Mouse (Mus musculus) intestine, embryonic 16.5 days (tissue): ENCODE measurements around the gene Cux2. TPM values are rescaled to one million over a fixed set of nuclear protein-coding genes. Genes with fewer than 3 reads are reported as not detected.

Source experiments
- ATAC-seq: fragments of 200-750 bp; cut with Nextera tagmentation; 2 replicates; pipeline ENCODE4 v1.8.0; 2017; ENCODE audit warnings: moderate TSS enrichment, moderate library complexity
- H3K27ac ChIP-seq: fragments of 300-500 bp; sonication (generic); 2 replicates; pipeline ENCODE4 v1.5.1; 2014; ENCODE audit warnings: mild to moderate bottlenecking, low read length
- H3K27me3 ChIP-seq: fragments of 300-500 bp; sonication (generic); replicated peaks from 2 replicates; pipeline ENCODE4 v1.6.1; 2014; ENCODE audit warnings: low read length, control low read depth, mixed read lengths; ENCODE audit not compliant: control insufficient read depth, insufficient read depth
- H3K36me3 ChIP-seq: fragments of 300-500 bp; sonication (generic); 2 replicates; pipeline ENCODE4 v1.6.1; 2014; ENCODE audit warnings: low read length, control low read depth; ENCODE audit not compliant: control insufficient read depth, insufficient read depth
- H3K4me1 ChIP-seq: fragments of 300-500 bp; sonication (generic); 2 replicates; pipeline ENCODE4 v1.6.1; 2014; ENCODE audit warnings: low read length, control low read depth, mixed read lengths; ENCODE audit not compliant: control insufficient read depth, insufficient read depth
- H3K4me2 ChIP-seq: fragments of 300-500 bp; sonication (generic); 2 replicates; pipeline ENCODE4 v1.6.1; 2014; ENCODE audit warnings: low read depth, low read length, control low read depth
- H3K4me3 ChIP-seq: fragments of 300-500 bp; sonication (generic); 2 replicates; pipeline ENCODE4 v1.5.1; 2014; ENCODE audit warnings: mild to moderate bottlenecking, low read length
- H3K9ac ChIP-seq: fragments of 300-500 bp; sonication (generic); 2 replicates; pipeline ENCODE4 v1.6.1; 2014; ENCODE audit warnings: low read depth, low read length
- H3K9me3 ChIP-seq: fragments of 300-500 bp; sonication (generic); 2 replicates; pipeline ENCODE4 v1.6.1; 2016; ENCODE audit warnings: low read length, control low read depth; ENCODE audit not compliant: control insufficient read depth
- WGBS: fragments of 180-500 bp; shearing (Covaris S2); extraction: QIAGEN DNeasy Blood & Tissue Kit; methylation state at CpG from one replicate; pipeline ENCODE4 v1.1.7; 2014; 5-methylcytosine and 5-hydroxymethylcytosine counted together
- polyA plus RNA-seq: library from polyadenylated mRNA; unstranded; fragments of >200 nt; fragmentation: Nextera tagmentation; extraction: Ambion mirVana; gene quantifications from 2 replicates; pipeline ENCODE4 v1.2.1, GENCODE M21; 2015

Gene Cux2
- polyA plus RNA-seq, 1 experiment from 2014 or later = 4.8 TPM

GRCm38 (mm10) chr5:121998981-121999795, 50.7 kb downstream of the Cux2 start:
- ATAC-seq = no peak
- Histone ChIP-seq H3K36me3 (no peaks in the 10 kb centered on the region), H3K27ac (no peak overlapping the region), H3K4me1 (no peaks in the 10 kb centered on the region), H3K9ac (no peak overlapping the region), H3K4me2 (no peak overlapping the region), H3K27me3 (no peaks in the 10 kb centered on the region), H3K9me3 (no peaks in the 10 kb centered on the region), H3K4me3 (no peak overlapping the region)
- WGBS = 58% methylated on average over 10 of the region's 10 CpGs

GRCm38 (mm10) chr5:121998281-121998680, 51.6 kb downstream of the Cux2 start:
- no peak for ATAC-seq
- H3K9me3 ChIP-seq = no peaks in the 10 kb centered on the region
- H3K4me2 ChIP-seq = no peak overlapping the region
- H3K27me3 ChIP-seq = no peaks in the 10 kb centered on the region
- H3K4me3 ChIP-seq = no peak overlapping the region
- H3K4me1 ChIP-seq = no peaks in the 10 kb centered on the region
- no peak overlapping the region for H3K9ac ChIP-seq
- no peak overlapping the region for H3K27ac ChIP-seq
- WGBS = 80% methylated on average over 7 of the region's 7 CpGs
- no peaks in the 10 kb centered on the region for H3K36me3 ChIP-seq

GRCm38 (mm10) chr5:121996701-121997100, 53.2 kb downstream of the Cux2 start:
- H3K4me2 ChIP-seq = no peak overlapping the region
- H3K9me3 ChIP-seq = no peaks in the 10 kb centered on the region
- no peak overlapping the region for H3K4me3 ChIP-seq
- no peak overlapping the region for H3K27ac ChIP-seq
- no peak overlapping the region for H3K9ac ChIP-seq
- WGBS = 69% methylated on average over 6 of the region's 6 CpGs
- no peaks in the 10 kb centered on the region for H3K36me3 ChIP-seq
- no peaks in the 10 kb centered on the region for H3K4me1 ChIP-seq
- ATAC-seq = no peak
- no peaks in the 10 kb centered on the region for H3K27me3 ChIP-seq

GRCm38 (mm10) chr5:121994808-121995207, 55.1 kb downstream of the Cux2 start:
- Histone ChIP-seq H3K36me3 (no peaks in the 10 kb centered on the region), H3K27ac (no peak overlapping the region), H3K4me2 (no peak overlapping the region), H3K27me3 (no peaks in the 10 kb centered on the region), H3K9me3 (no peaks in the 10 kb centered on the region), H3K4me3 (no peak overlapping the region), H3K9ac (no peak overlapping the region), H3K4me1 (no peaks in the 10 kb centered on the region)
- 84% methylated on average over 12 of the region's 12 CpGs for WGBS
- no peak for ATAC-seq

GRCm38 (mm10) chr5:121991914-121992313, 58.0 kb downstream of the Cux2 start:
- 44% methylated on average over 6 of the region's 6 CpGs for WGBS
- no peak overlapping the region for H3K27ac ChIP-seq
- no peaks in the 10 kb centered on the region for H3K36me3 ChIP-seq
- H3K4me3 ChIP-seq = no peak overlapping the region
- no peaks in the 10 kb centered on the region for H3K9me3 ChIP-seq
- H3K27me3 ChIP-seq = no peaks in the 10 kb centered on the region
- H3K9ac ChIP-seq = no peak overlapping the region
- no peak for ATAC-seq
- H3K4me2 ChIP-seq = no peak overlapping the region
- no peaks in the 10 kb centered on the region for H3K4me1 ChIP-seq

GRCm38 (mm10) chr5:121985855-121986254, 64.0 kb downstream of the Cux2 start:
- Histone ChIP-seq H3K4me3 (no peak overlapping the region), H3K4me1 (peaks cover 19% of the 10 kb centered on the region), H3K4me2 (no peak overlapping the region), H3K9me3 (no peaks in the 10 kb centered on the region), H3K9ac (no peak overlapping the region), H3K36me3 (no peaks in the 10 kb centered on the region), H3K27ac (no peak overlapping the region), H3K27me3 (no peaks in the 10 kb centered on the region)
- WGBS = 45% methylated on average over 9 of the region's 9 CpGs
- 0 out of 2 replicates have a peak, but pooled peaks have one; percentile 14 for ATAC-seq

GRCm38 (mm10) chr5:121981650-121982131, 68.2 kb downstream of the Cux2 start:
- no peaks in the 10 kb centered on the region for H3K9me3 ChIP-seq
- H3K4me3 ChIP-seq = no peak overlapping the region
- ATAC-seq = peak; percentile 71; the same call in 1 of the 2 replicates
- 24% methylated on average over 16 of the region's 16 CpGs for WGBS
- peaks cover 19% of the 10 kb centered on the region for H3K4me1 ChIP-seq
- no peaks in the 10 kb centered on the region for H3K27me3 ChIP-seq
- H3K36me3 ChIP-seq = no peaks in the 10 kb centered on the region
- H3K9ac ChIP-seq = no peak overlapping the region
- H3K4me2 ChIP-seq = no peak overlapping the region
- H3K27ac ChIP-seq = peak overlapping the region; percentile 33; the same call in 1 of the 2 replicates

- Histone ChIP-seq H3K27ac (no peak overlapping the region), H3K4me2 (no peak overlapping the region), H3K9me3 (no peaks in the 10 kb centered on the region), H3K27me3 (no peaks in the 10 kb centered on the region), H3K36me3 (no peaks in the 10 kb centered on the region), H3K9ac (no peak overlapping the region), H3K4me1 (peaks cover 9% of the 10 kb centered on the region), H3K4me3 (no peak overlapping the region)
- no peak for ATAC-seq
- WGBS = 91% methylated on average over 12 of the region's 12 CpGs
These were observed 73.6 kb downstream of the Cux2 start for GRCm38 (mm10) chr5:121976331-121976730.

GRCm38 (mm10) chr5:121973541-121973940, 76.4 kb downstream of the Cux2 start:
- peaks cover 8% of the 10 kb centered on the region for H3K4me1 ChIP-seq
- no peaks in the 10 kb centered on the region for H3K27me3 ChIP-seq
- H3K4me2 ChIP-seq = no peak overlapping the region
- WGBS = 45% methylated on average over 10 of the region's 10 CpGs
- no peak overlapping the region; the same call in 1 of the 2 replicates for H3K27ac ChIP-seq
- no peak for ATAC-seq
- no peak overlapping the region for H3K4me3 ChIP-seq
- H3K9ac ChIP-seq = no peak overlapping the region
- no peaks in the 10 kb centered on the region for H3K36me3 ChIP-seq
- no peaks in the 10 kb centered on the region for H3K9me3 ChIP-seq
